ENCODE assay signal across 8 mouse cellular contexts in genomic region chr1:119053872-119054354, GRCm38 (mm10). TPM values are rescaled to one million over a fixed set of nuclear protein-coding genes. Genes with fewer than 3 reads are reported as not detected.
DNase-seq lines count a peak whose midpoint lies in the region; ATAC-seq and TF ChIP-seq lines count a peak whose summit lies in the region.

No protein-coding gene starts in this region.

- peak overlapping the region; percentile 59 for H3K4me3 ChIP-seq in lung, embryonic 16.5 days (ENCODE audit: low read length)
- peak overlapping the region; percentile 24 for H3K4me3 ChIP-seq in myocyte

- H3K27ac ChIP-seq in lung, embryonic 16.5 days (ENCODE audit: low read length), result peak overlapping the region; percentile 88

- peaks cover 44% of the 10 kb centered on the region for H3K4me1 ChIP-seq in lung, embryonic 16.5 days (replicated peaks; ENCODE audit: control insufficient read depth, insufficient read depth, low read length)

- ATAC-seq in lung, embryonic 16.5 days (ENCODE audit: low read depth), result peak; percentile 20; the same call in 1 of the 2 replicates

- TF ChIP-seq POLR2A in myocyte (IDR thresholded peaks at IDR 0.05; ENCODE audit: insufficient read length, low read depth), result no peak

- H3K9me3 ChIP-seq in lung, embryonic 16.5 days (ENCODE audit: control insufficient read depth, low read length), result no peaks in the 10 kb centered on the region; the same call in 1 of the 2 replicates

- peak overlapping the region; percentile 92 for H3K4me2 ChIP-seq in lung, embryonic 16.5 days (ENCODE audit: low read depth, low read length)
- H3K4me2 ChIP-seq in myocyte (ENCODE audit: low read depth), result peak overlapping the region; percentile 75

- H3K9ac ChIP-seq in lung, embryonic 16.5 days (ENCODE audit: low read length), result peak overlapping the region; percentile 73

- H3K79me2 ChIP-seq in myocyte (ENCODE audit: control insufficient read depth, insufficient read depth), result no peaks in the 10 kb centered on the region

- no peaks in the 10 kb centered on the region for H3K36me3 ChIP-seq in lung, embryonic 16.5 days (ENCODE audit: control insufficient read depth, insufficient read depth, low read length)
- H3K36me3 ChIP-seq in myocyte (ENCODE audit: control insufficient read depth, insufficient read depth), result no peaks in the 10 kb centered on the region

- no peak for DNase-seq in lung, adult 18-20 months
- peak; percentile 74 for DNase-seq in embryo, embryonic 9.5 days (ENCODE audit: extremely low spot score)
- peak; percentile 18 for DNase-seq in gastrocnemius, postnatal 25 days
- peak; percentile 64 to 74 for DNase-seq in kidney, postnatal 4 days
- no peak for DNase-seq in T-cell, adult 2 months (ENCODE audit: low spot score)
- no peak for DNase-seq in left cerebral cortex, adult 8-10 months (ENCODE audit: low spot score in 2 of 2)

- H3K27me3 ChIP-seq in lung, embryonic 16.5 days (ENCODE audit: control insufficient read depth, insufficient read depth, low read depth, low read length), result peaks cover 40% of the 10 kb centered on the region
- peaks cover 13% of the 10 kb centered on the region for H3K27me3 ChIP-seq in myocyte (ENCODE audit: control insufficient read depth, insufficient read depth, insufficient read length)

- peak overlapping the region; percentile 46 for H3ac ChIP-seq in myocyte (ENCODE audit: control insufficient read depth, insufficient read length)

- under 1% methylated on average over 25 of the region's 25 CpGs for WGBS in lung, embryonic 16.5 days

TF ChIP-seq in myocyte, 11 proteins besides CTCF, POLR2A, EP300 and RAD21:
- TF ChIP-seq REST (IDR thresholded peaks at IDR 0.05; ENCODE audit: insufficient read depth, insufficient read length), result no peak
- TF ChIP-seq CEBPB (IDR thresholded peaks at IDR 0.05; ENCODE audit: insufficient read depth, poor library complexity, severe bottlenecking), result no peak
- no peak for TF ChIP-seq MAX (IDR thresholded peaks at IDR 0.05; ENCODE audit: low read depth)
- no peak for TF ChIP-seq SRF (IDR thresholded peaks at IDR 0.05; ENCODE audit: control insufficient read depth, insufficient read length, low read depth)
- no peak for TF ChIP-seq USF1 (IDR thresholded peaks at IDR 0.05; ENCODE audit: low read depth)
- no peak for TF ChIP-seq E2F4 (IDR thresholded peaks at IDR 0.05; ENCODE audit: insufficient read depth)
- no peak for TF ChIP-seq TCF12 (IDR thresholded peaks at IDR 0.05; ENCODE audit: insufficient read depth, poor library complexity, severe bottlenecking)
- TF ChIP-seq TCF3 (IDR thresholded peaks at IDR 0.05; ENCODE audit: insufficient read length, low read depth), result no peak
- no peak for TF ChIP-seq MYOG (IDR thresholded peaks at IDR 0.05; ENCODE audit: control insufficient read depth in 1 of 3, insufficient read depth in 1 of 3, insufficient read length in 2 of 3, low read depth in 2 of 3)

RNA-seq across cellular contexts. Expression of gene Gli2, which starts 0.5 kb away (rescaled TPM):
- 5.6 and 6.3 TPM in 2 replicates for polyA plus RNA-seq in lung, embryonic 16.5 days (2015; fragmentation: Nextera tagmentation; extraction: Ambion mirVana)
- 1 to 10 TPM; 1.4 to 1.5 TPM for total RNA-seq in gastrocnemius, postnatal 25 days (2021)
- 0.65 TPM for polyA plus RNA-seq in myocyte (2012; fragmentation: generic; extraction: Trizol)
- 1 to 10 TPM; 3.0 to 3.9 (median 3.4) TPM for total RNA-seq in left cerebral cortex, adult 8-10 months (2022)

Comparison
In these comparisons a context has a peak if more than half of its experiments do, and no peak if none do; other contexts are left out.
1. DNase-seq: peak in embryo, embryonic 9.5 days (single experiment), gastrocnemius, postnatal 25 days (single experiment) and kidney, postnatal 4 days (2 of 2); none in lung, adult 18-20 months (0 of 2), T-cell, adult 2 months (single experiment) and left cerebral cortex, adult 8-10 months (0 of 2).